Mouse (Mus musculus) hindbrain, embryonic 13.5 days (tissue): ENCODE data around the gene Uimc1. TPM values are rescaled to one million over a fixed set of nuclear protein-coding genes. Genes with fewer than 3 reads are reported as not detected.
A peak's percentile ranks its signal among the peaks of the same experiment; 100 is the strongest.

ENCODE experiments used
- ATAC-seq: fragments of 200-750 bp; cut with Nextera tagmentation; 2 replicates; pipeline ENCODE4 v1.8.0; 2017; ENCODE audit warnings: moderate TSS enrichment; ENCODE audit not compliant: low FRiP score
- H3K27ac ChIP-seq: fragments of 300-500 bp; sonication (generic); 2 replicates; pipeline ENCODE4 v1.5.1; 2015; ENCODE audit warnings: inconsistent platforms, mild to moderate bottlenecking, moderate library complexity
- H3K27me3 ChIP-seq: fragments of 300-500 bp; sonication (generic); 2 replicates; pipeline ENCODE4 v1.6.1; 2015; ENCODE audit warnings: mild to moderate bottlenecking, inconsistent platforms
- H3K36me3 ChIP-seq: fragments of 300-500 bp; sonication (generic); 2 replicates; pipeline ENCODE4 v1.6.1; 2015; ENCODE audit warnings: mild to moderate bottlenecking, inconsistent platforms
- H3K4me1 ChIP-seq: fragments of 300-500 bp; sonication (generic); replicated peaks from 2 replicates; pipeline ENCODE4 v1.6.1; 2015; ENCODE audit warnings: inconsistent platforms
- H3K4me2 ChIP-seq: fragments of 300-500 bp; sonication (generic); 2 replicates; pipeline ENCODE4 v1.6.1; 2015; ENCODE audit warnings: inconsistent platforms, mild to moderate bottlenecking, moderate library complexity
- H3K4me3 ChIP-seq: fragments of 300-500 bp; sonication (generic); 2 replicates; pipeline ENCODE4 v1.5.1; 2015; ENCODE audit warnings: mild to moderate bottlenecking, inconsistent platforms
- H3K9ac ChIP-seq: fragments of 300-500 bp; sonication (generic); 2 replicates; pipeline ENCODE4 v1.6.1; 2015; ENCODE audit warnings: mild to moderate bottlenecking, inconsistent platforms
- H3K9me3 ChIP-seq: fragments of 300-500 bp; sonication (generic); 2 replicates; pipeline ENCODE4 v1.6.1; 2016; ENCODE audit warnings: inconsistent platforms
- WGBS: fragments of 180-500 bp; shearing (Covaris S2); methylation state at CpG from one replicate; pipeline ENCODE4 v1.1.7; 2015; 5-methylcytosine and 5-hydroxymethylcytosine counted together
- polyA plus RNA-seq: library from polyadenylated mRNA; unstranded; fragments of >200 nt; fragmentation: Nextera tagmentation; extraction: Ambion mirVana; gene quantifications from 2 replicates; pipeline ENCODE4 v1.2.1, GENCODE M21; 2015

The Uimc1 gene
- polyA plus RNA-seq, 1 experiment from 2014 or later, result 20.0 TPM

DNA sequence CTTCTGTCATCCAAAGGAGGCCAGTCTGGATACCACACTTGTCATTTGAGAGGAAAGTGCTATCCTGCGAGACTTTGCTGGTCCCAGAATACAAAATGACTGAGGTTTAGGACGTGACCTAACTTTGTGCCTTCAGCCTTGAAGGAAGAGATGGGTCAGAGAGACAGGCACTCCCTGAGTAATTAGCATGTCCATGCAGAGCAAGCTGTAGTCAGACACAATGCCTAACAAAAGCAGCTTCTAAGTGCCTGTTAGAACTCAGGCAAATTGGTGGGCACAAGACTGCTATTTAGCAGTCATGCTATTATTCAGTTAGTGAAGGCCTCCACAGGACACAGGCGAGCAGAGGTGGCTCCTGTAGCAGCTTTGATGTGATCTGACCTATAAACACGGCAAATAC, 77.8 kb downstream of the Uimc1 start:
- Histone ChIP-seq H3K27me3 (no peaks in the 10 kb centered on the region), H3K9ac (no peak overlapping the region), H3K4me2 (no peak overlapping the region), H3K27ac (no peak overlapping the region), H3K9me3 (no peaks in the 10 kb centered on the region), H3K4me1 (no peaks in the 10 kb centered on the region), H3K36me3 (peaks cover 8% of the 10 kb centered on the region; the same call in 1 of the 2 replicates), H3K4me3 (no peak overlapping the region)
- 27% methylated on average over 4 of the region's 4 CpGs for WGBS
- no peak for ATAC-seq

DNA sequence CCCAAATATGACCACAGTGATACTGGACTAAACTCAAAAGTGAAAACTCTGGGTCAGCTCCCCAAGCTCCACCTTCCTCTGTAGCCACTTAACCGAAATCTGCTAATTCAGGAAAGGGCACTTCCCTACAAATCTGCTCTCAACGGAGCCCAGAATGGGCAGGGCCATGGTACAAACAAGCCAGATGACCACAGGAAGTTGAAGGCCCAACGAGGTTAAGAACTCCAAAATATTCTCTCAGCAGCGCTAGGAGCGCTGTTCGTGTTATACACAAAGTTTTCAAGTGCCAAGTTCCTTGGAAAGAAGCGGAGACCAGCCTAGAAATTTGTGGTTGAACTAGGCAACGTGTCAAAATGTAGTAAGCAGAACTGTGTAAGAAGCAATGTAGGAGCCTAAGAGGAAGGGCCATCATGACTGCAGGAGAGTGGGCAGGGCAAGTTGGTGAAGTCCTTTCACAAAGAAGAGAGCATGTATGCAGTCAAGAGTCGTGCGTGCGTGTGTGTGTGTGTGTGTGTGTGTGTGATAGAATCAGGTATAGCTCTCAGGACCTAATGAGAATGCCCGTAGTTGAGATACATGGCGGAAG, 78.8 kb downstream of the Uimc1 start, which contains the start of gene Hk3:
Gene Hk3 (minus strand): TSS at position 192 of the 586 bp plus-strand sequence.
- Histone ChIP-seq H3K9ac (no peak within 1 kb of the TSS), H3K4me3 (no peak within 1 kb of the TSS), H3K9me3 (no peaks in the 10 kb centered on the region), H3K4me2 (no peak within 1 kb of the TSS), H3K27me3 (peaks cover 2% of the 10 kb centered on the region; the same call in 1 of the 2 replicates), H3K4me1 (no peaks in the 10 kb centered on the region), H3K36me3 (peaks cover 7% of the 10 kb centered on the region; the same call in 1 of the 2 replicates), H3K27ac (no peak within 1 kb of the TSS)
- WGBS, result 91% methylated on average over 13 of the region's 13 CpGs
- ATAC-seq, result no peak

DNA sequence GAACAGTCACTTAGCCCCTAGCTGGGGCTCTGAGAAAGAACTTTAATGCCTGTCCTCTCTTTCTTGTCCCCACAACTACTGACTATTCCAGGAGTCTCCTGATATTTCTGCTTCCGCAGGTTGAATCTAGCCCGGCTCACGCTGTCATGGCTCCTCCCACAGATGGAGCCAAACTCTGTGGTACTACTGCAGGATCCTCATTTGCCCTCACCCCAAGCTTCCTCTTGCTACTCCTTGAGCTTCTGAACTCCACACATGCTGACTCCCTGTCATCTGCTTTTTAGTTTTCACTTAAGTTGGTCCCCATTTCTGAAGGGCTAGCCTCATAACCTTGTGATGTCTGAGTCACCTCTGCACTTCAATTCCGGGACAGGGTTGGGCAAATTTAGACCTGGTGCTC, 80.0 kb downstream of the Uimc1 start:
- no peak for ATAC-seq
- Histone ChIP-seq H3K4me3 (no peak overlapping the region), H3K27me3 (peaks cover 15% of the 10 kb centered on the region), H3K27ac (no peak overlapping the region), H3K36me3 (no peaks in the 10 kb centered on the region), H3K9ac (no peak overlapping the region), H3K9me3 (no peaks in the 10 kb centered on the region), H3K4me2 (no peak overlapping the region), H3K4me1 (no peaks in the 10 kb centered on the region)
- WGBS, result 92% methylated on average over 4 of the region's 4 CpGs

DNA sequence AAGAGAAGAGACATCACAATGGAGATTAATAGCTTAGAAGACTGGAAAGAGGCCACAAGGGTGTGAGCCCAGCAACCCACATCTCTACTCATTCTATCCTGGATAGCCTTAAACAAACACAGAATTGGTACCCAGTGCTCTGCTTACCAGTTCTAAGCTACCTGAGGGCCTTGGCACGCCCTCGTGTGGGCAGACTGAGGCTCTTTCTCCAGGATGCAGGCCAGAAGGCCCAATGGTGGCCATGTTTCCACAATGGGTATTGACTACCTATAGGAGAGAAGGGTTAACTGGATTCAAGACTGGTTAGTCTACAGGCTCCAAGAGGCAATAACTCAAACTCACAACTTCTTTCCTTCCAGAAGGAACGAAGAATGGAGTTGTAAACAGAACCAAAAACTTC, 80.9 kb downstream of the Uimc1 start:
- ATAC-seq, result no peak
- Histone ChIP-seq H3K9ac (no peak overlapping the region), H3K4me3 (no peak overlapping the region), H3K4me1 (peaks cover 2% of the 10 kb centered on the region), H3K9me3 (no peaks in the 10 kb centered on the region), H3K36me3 (no peaks in the 10 kb centered on the region), H3K27ac (no peak overlapping the region), H3K4me2 (no peak overlapping the region), H3K27me3 (peaks cover 23% of the 10 kb centered on the region)
- WGBS, result 49% methylated on average over 3 of the region's 3 CpGs

DNA sequence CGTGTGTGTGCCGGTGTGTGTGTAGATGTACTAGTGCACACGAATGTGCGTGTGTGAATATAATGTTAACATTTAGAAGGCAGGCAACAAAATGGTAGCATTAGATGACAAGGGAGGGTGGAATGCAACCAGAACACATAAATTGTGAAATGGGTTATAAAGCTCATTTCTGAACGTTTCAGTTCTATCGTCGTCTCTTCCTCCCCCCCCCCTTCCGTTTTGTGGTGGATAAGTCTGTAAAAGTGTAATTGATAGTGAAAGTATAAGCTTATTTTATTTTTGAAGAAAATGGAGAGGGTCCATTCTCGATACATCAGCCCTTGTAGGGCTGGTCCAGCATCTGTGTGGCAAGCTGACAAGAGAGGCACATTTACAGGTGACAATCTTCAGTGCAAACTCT, 81.4 kb downstream of the Uimc1 start:
- no peak overlapping the region for H3K9ac ChIP-seq
- no peak for ATAC-seq
- H3K4me2 ChIP-seq, result no peak overlapping the region
- H3K27ac ChIP-seq, result no peak overlapping the region
- H3K36me3 ChIP-seq, result no peaks in the 10 kb centered on the region
- H3K27me3 ChIP-seq, result peaks cover 26% of the 10 kb centered on the region
- H3K4me1 ChIP-seq, result peaks cover 7% of the 10 kb centered on the region
- 87% methylated on average over 9 of the region's 9 CpGs for WGBS
- H3K4me3 ChIP-seq, result no peak overlapping the region
- no peaks in the 10 kb centered on the region for H3K9me3 ChIP-seq

DNA sequence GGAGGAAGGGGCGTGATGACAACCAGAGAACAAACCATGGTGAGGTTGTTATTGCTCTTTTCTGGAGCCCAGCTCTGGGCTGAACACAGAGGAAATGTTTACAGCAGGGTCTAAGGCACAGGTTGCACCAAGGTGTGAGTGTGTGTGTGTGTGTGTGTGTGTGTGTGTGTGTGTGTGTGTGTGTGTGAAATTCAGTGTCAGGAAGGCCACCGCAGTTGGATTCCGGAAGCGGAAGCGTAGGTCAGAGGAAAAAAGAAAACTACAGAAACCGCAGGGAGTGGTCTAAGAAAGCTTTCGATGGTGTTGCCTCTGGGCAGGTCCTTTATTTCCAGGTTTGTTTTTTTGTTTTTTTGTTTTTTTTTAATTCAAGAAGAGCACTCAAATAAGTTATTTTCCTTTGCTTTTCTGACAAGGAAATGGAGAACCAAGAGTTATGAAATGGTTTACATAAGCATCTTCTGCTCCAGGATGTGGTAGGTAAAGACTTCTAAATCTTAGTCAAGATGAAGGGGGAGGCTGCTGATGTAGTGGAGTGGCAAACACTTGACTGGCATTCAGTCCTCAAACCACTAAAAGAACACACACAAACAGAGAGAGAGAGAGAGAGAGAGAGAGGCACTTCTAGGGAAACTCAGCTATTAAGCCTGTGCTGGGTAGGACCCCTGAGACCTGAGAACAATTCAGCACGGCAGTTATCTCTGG, 82.1 kb downstream of the Uimc1 start:
- no peaks in the 10 kb centered on the region for H3K9me3 ChIP-seq
- no peak overlapping the region for H3K27ac ChIP-seq
- H3K4me2 ChIP-seq, result no peak overlapping the region
- whole genome bisulfite sequencing, result 79% methylated on average over 8 of the region's 8 CpGs
- ATAC-seq, result no peak
- no peak overlapping the region for H3K4me3 ChIP-seq
- H3K27me3 ChIP-seq, result peaks cover 31% of the 10 kb centered on the region
- H3K36me3 ChIP-seq, result no peaks in the 10 kb centered on the region
- H3K4me1 ChIP-seq, result peaks cover 7% of the 10 kb centered on the region
- H3K9ac ChIP-seq, result no peak overlapping the region

DNA sequence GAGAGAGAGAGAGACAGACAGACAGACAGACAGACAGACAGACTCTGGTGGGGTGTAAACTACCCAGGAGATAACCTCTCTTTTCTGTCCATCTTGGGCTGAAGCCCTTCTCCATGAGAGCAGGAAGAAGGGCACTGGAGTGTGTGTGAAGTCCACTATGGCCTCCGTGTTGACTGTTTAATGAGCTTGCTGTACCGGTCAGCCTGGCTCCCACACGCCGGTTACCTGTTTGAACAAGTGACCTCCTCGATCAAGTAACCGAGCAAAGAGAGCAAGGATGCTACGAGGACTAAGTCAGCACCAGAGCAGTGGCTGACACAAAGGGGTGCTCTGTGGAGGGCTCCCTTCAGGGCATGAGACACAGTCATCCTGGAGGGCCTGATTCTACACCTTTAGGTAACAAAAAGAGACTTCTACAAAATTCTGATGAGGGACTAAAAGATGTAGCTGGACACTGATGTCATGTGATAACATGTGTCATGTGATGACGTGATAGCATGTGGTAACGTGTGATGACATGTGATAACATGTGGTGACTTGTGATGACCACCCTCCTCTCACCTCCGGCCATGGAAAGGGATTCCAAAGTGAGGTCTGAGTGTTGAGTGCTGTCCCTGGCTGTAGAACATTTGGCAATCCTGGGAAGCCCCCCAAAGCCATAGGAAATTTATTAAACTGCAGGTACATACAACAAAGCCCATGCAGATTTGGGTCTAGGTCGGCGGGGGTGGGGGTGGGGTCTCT, 82.8 kb downstream of the Uimc1 start:
- H3K4me2 ChIP-seq, result no peak overlapping the region
- peaks cover 36% of the 10 kb centered on the region for H3K27me3 ChIP-seq
- no peak overlapping the region for H3K27ac ChIP-seq
- no peaks in the 10 kb centered on the region for H3K36me3 ChIP-seq
- no peak overlapping the region for H3K4me3 ChIP-seq
- ATAC-seq, result no peak
- H3K4me1 ChIP-seq, result peaks cover 7% of the 10 kb centered on the region
- H3K9ac ChIP-seq, result no peak overlapping the region
- WGBS, result 91% methylated on average over 12 of the region's 12 CpGs
- no peaks in the 10 kb centered on the region for H3K9me3 ChIP-seq

DNA sequence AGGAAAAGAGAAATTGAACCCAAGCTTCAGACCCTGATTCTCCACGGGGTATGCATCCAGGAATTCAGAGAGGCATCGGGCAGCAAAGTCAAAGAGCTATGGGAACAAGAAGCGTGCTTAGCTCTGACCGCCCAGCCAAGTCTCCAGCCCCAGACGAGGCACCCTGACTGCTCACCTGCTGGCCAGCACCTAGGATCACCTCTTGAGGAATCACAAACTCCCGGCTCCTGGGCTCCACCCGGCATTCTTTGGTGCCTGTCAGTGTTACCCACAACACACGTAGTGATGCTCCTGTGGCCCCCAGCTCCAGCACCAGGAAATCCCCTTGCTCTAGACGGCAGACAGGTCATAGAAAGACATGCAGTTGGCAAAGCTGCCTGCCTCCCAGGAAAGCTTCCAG, 85.6 kb downstream of the Uimc1 start:
- Histone ChIP-seq H3K4me2 (no peak overlapping the region), H3K9ac (0 out of 2 replicates have a peak overlapping the region, but pooled peaks have one; percentile 15), H3K27ac (no peak overlapping the region), H3K36me3 (no peaks in the 10 kb centered on the region), H3K9me3 (no peaks in the 10 kb centered on the region), H3K27me3 (peaks cover 58% of the 10 kb centered on the region), H3K4me1 (peaks cover 21% of the 10 kb centered on the region), H3K4me3 (no peak overlapping the region)
- ATAC-seq, result no peak
- WGBS, result 39% methylated on average over 9 of the region's 9 CpGs

DNA sequence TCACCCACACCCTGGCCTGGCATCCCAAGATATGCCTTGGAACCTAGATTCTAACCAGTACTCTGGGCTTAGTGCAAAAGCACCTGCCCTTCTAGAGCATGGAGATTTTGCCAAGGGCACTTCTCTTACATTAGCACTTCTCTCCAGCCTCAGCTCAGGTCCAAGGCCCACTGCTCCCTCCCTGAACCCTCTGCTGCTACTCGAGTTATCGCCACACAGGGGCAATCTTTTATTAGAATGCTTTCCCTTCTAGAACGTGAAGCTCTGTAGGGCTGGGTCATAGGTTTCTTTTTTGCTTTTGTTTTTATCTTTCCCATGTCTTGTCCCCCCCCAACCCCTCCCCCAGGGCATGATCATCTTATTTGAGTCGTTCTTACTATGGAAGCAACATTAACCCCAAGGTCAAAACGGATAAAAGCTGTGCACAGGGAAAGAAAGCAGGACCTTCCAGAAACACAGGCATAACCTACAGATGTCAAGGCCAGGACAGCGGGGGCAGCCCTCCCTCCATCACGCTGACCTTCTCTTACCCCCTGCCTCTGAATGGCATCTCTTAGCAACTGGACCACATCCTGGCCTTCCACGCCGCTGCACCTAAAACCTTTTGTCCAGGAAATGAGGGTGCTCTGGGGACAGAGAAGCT, 86.3 kb downstream of the Uimc1 start:
- Histone ChIP-seq H3K4me3 (no peak overlapping the region), H3K4me1 (peaks cover 24% of the 10 kb centered on the region), H3K4me2 (no peak overlapping the region), H3K9ac (0 out of 2 replicates have a peak overlapping the region, but pooled peaks have one; percentile 15), H3K27ac (no peak overlapping the region), H3K9me3 (no peaks in the 10 kb centered on the region), H3K36me3 (no peaks in the 10 kb centered on the region), H3K27me3 (peaks cover 58% of the 10 kb centered on the region)
- WGBS, result 6% methylated on average over 9 of the region's 9 CpGs
- no peak for ATAC-seq

DNA sequence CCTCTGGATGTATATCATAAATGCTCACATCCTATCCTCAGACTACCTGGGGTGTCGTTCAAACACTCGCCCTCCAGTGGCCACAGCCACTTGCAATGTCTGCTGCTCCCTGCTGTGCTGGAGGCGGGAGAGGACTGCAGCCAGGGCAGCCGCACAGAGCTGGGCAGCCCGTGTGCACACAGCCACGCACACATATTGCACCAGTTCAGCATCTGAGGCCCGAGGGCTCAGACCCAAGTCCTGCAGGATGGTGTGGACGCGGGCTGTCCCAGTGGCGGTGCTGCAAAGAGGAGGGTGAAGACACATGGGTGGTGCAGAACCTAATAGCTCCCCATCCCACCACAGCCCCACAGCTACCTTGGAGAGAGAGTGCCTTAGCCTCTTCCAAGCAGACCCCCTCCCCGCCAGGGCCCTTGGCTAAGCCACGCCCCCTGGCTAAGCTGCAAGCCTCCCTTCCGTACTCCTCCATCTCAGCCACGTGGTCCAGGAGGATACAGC, 88.1 kb downstream of the Uimc1 start:
- no peak overlapping the region for H3K27ac ChIP-seq
- 2% methylated on average over 14 of the region's 14 CpGs for WGBS
- H3K9ac ChIP-seq, result no peak overlapping the region; the same call in 1 of the 2 replicates
- no peak overlapping the region for H3K4me3 ChIP-seq
- peaks cover 41% of the 10 kb centered on the region for H3K4me1 ChIP-seq
- 0 out of 2 replicates have a peak, but pooled peaks have one; percentile 40 for ATAC-seq
- no peaks in the 10 kb centered on the region for H3K36me3 ChIP-seq
- H3K4me2 ChIP-seq, result no peak overlapping the region
- H3K27me3 ChIP-seq, result peaks cover 63% of the 10 kb centered on the region
- H3K9me3 ChIP-seq, result no peaks in the 10 kb centered on the region

DNA sequence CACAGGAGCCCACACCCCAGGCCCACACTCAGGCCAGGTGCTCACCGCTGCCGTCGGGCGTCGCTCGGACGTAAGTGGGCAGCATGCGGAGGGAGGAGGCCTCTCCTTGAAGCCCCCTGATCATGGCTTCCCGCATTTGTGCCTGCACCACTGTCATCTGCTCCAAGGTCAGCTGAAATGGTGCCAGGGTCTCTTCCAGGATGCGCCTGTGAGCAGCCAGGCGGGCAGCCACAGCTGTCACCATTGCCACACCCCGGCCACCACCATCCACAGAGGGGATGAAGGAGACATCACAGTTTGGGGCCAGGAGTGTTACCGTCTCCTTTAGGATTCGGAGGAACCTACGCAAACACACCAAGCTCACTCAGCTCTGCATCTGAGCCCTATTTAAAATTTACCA, 89.0 kb downstream of the Uimc1 start:
- H3K9me3 ChIP-seq, result no peaks in the 10 kb centered on the region
- no peak overlapping the region for H3K9ac ChIP-seq
- WGBS, result 87% methylated on average over 15 of the region's 15 CpGs
- H3K27me3 ChIP-seq, result peaks cover 68% of the 10 kb centered on the region
- peaks cover 44% of the 10 kb centered on the region for H3K4me1 ChIP-seq
- no peak for ATAC-seq
- no peak overlapping the region for H3K4me3 ChIP-seq
- no peak overlapping the region for H3K27ac ChIP-seq
- H3K4me2 ChIP-seq, result no peak overlapping the region
- H3K36me3 ChIP-seq, result no peaks in the 10 kb centered on the region

DNA sequence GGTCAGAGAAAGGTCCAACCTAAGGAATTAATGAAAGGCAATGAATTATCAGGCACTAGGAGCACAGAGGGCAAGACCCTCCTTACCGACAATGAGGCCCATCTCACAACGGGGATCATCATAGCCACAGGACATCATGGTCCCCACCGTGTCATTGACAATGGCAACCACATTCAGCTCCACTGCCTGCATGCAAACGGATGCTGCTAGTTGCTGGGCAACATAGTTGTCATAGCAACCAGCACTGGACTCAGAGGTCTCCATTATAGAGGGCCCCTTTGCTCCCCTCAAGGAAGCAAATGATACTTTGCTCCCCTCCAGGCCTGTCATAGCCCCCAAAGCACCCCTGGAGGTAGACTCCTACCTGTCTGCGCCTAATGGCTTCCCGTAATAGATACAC, 91.5 kb downstream of the Uimc1 start:
- Histone ChIP-seq H3K27ac (peak overlapping the region; percentile 52; the same call in 1 of the 2 replicates), H3K9me3 (no peaks in the 10 kb centered on the region), H3K4me3 (no peak overlapping the region), H3K4me1 (peaks cover 53% of the 10 kb centered on the region), H3K4me2 (no peak overlapping the region), H3K36me3 (peaks cover 14% of the 10 kb centered on the region), H3K9ac (no peak overlapping the region), H3K27me3 (peaks cover 64% of the 10 kb centered on the region)
- ATAC-seq, result peak; percentile 58
- WGBS, result 27% methylated on average over 6 of the region's 6 CpGs
